Mouse (Mus musculus): ENCODE data around the gene Gm10073.

DNA sequence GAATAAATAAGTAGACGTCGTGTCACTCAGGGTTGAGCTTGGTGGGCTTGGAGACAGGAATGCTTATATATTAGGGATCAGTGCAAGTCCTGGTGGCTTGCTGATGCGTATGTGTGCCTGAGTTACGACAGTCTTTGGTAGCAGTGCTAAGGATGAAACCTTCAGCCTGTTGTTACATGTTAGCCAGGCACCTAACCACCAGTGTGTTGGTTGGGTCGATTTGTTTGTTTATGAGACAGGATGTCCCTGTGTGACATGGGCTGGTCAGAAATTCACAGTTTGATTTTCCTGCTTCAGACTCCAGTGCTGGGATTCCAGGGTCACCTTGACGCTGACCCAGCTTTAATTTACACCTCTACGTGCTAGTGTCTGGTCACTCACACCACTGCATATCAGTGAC, 32.4 kb upstream of the Gm10073 start:
- TF ChIP-seq CTCF (IDR thresholded peaks at IDR 0.05; ENCODE audit: low read depth, low read length) (no peak), POLR2A (IDR thresholded peaks at IDR 0.05; ENCODE audit: extremely low read depth, insufficient read depth, low read length) (no peak)

All from liver, adult 2 months (tissue).